Mouse (Mus musculus): ENCODE results near the gene Cryaa.

The Cryaa gene

DNA sequence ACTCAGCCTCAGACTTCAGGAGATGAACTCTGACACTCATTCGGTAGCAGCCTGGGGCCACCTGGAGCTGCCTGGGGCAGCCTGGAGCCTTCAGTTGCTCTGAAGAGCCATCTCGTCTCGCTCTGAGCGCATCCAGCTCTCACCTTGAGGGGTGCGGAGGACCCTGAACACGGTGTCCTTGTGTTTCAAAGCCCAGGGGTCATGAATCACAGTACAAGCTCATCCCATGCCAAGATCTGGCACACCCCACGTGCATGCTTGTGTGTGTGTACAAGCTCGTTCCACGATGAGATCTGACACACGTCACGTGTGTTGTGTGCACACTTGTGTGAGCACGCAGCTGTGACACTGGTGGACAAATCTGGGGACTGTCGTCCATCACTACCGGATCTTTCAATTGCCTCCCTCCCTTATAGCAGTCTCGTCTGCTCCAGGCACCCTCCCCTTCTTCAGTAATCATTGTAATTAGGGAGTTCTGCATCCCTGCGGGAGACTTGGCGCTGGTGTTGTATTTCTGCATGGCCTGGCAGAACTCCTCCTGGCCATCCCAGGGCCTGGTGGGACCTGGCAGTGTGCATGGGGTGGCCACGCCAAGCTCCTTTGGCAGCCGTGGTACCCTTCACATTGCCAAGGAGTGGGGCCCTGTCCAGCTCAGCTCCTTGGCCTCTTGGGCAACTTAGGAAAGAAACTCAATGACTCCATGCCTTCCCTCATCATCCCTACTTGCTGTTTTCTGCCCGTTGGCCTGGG, 27.8 kb downstream of the Cryaa start:
- in situ Hi-C loops (cut with MboI, MseI) = no loop called here

DNA sequence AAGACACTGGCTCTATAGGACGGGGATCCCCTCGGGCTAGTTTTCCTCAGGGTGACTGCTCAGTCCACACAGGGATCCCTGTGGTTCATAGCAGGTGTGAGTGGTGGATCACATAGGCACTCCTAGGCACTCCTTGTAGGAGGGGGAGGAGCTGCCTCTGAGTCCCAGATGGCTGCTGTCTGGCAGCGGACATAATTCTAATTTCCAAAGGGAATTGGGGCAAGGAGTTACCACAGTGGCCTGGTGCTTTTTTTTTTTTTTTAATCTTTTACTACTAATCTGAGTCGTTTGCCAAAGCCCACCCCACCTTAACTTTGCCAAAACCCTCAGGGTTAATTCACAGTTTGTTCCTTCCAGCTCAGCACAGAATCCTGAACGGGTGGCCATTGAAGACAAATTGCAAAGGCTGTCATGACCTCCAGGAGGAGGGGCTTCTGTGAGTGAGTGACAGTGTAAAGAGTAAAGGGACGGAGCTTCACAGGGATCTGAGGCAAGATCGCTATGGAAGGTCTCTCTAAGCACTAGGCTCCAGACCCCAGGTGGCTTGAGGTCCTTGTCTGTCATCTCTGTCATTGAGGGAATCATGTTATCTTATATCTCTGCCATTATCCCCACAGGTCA, 31.6 kb downstream of the Cryaa start:
- in situ Hi-C loops (cut with MboI, MseI) = no loop called here

DNA sequence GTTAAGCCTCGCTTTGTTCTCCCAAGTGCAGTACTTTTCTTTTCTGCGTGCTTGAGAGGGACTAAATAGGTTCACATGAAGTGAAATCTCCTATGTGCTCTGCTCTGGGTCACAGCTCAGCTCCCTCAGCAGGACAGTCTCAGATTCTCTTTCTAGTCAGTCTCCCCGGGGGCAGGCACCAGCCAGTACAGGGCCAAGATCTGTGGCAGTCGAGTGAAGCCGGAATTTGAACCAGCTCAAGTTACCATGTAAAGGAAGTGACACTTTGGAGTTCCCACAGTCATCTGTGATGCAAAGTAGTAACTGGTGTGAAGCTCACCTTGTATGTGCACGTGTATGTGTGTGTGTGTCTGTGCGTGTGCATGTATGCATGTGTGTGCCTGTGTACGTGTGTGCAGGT, 32.8 kb downstream of the Cryaa start:
- in situ Hi-C loops (cut with MboI, MseI) = no loop called here

DNA sequence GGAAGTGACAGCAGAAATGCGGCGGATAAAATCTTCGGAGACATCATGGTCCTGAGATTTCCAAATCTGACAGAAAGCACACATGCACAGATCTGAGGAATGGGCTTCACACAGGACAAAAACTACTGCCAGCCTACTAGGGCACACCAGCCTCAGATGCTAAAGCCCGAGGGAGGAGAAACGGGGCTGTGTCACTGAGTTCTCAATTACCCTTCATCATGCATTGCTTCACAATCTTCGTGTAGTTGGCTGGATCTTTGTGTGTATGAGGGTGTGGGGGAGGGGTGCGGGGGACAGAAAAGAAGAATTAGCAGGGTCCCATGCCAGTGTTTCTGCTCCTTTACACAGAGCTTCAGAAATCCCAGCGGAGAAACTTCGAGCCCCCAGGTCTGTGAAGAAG, 36.1 kb downstream of the Cryaa start:
- in situ Hi-C loops (cut with MboI, MseI) = no loop called here

DNA sequence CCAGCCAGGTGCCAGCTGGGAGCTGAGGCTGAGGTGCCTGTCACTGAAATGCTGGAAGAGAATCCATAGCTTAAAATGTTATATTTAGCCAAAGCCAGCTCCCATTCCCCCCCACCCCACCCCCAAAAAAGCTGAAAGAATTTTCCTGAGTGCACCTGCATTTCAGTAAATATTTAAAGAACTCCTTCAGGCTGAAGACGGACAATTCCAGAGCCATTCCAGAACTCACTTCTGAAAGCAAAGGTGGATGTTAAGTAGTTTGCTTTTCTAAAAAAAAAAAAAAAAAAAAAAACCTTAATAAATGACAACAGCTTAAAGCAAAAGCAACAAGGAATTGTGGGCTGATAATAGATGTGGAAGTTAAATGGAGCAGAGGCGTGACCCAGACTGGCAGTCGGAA, 36.5 kb downstream of the Cryaa start:
- in situ Hi-C loops (cut with MboI, MseI) = no loop called here

DNA sequence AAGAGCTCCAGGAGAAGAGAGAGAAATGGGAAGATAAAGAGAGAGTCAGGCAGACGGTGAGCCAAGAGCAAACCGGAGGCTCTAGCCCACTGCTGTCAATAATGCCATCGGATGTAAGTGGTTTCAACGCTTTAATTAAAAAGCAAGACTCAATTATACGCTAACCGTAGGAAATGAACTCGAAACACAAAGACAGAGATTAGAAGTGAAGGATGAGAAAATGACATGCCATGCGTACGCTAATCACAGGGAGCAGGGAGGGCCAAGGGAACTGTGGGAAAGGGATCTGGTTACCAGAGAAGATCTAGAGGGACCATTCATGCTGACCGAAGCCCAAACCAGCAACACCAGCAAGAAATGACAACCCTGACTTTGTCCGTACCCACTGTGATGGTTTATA, 37.4 kb downstream of the Cryaa start:
- in situ Hi-C loops (cut with MboI, MseI) = no loop called here

DNA sequence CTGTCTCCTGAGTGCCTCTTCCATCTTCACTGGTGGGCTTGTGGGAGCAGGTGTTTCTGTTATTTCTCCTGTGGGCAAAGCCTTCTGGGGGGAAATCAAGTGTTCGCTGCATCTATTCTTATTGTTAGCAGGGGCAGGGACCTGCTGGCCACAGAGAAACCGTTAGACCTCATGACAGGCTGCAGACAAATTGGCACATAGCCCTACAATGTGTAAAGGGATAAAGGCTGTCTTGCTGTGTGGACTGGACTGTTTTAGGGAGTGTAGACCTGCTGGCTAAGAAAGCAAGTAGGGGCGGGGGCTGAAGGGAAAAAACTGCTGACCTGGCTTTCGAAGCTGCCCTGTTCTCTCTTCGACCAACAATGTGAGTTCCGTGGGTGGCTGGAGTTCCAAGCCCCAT, 44.0 kb downstream of the Cryaa start:
- in situ Hi-C loops (cut with MboI, MseI) = no loop called here

DNA sequence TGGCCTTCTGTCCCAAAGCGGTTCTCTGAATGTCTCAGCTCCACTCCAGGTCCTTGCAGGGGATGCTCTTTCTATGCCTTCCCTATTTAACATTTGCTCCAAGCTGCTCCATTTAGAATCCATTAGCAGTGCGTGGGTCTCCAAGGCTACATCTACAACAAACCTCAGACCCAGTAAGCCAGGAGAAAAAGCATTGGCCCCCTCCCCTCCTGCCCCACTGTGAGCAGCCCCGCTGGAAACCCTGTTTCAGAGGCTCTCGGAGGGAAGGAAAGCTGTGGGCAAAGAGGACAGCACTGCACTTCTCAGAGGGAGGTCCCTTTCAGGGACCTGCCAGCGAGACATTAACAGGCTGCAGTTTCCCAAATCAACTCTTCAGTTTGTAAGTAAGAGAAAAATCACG, 47.8 kb downstream of the Cryaa start:
- in situ Hi-C loops (cut with MboI, MseI) = no loop called here

DNA sequence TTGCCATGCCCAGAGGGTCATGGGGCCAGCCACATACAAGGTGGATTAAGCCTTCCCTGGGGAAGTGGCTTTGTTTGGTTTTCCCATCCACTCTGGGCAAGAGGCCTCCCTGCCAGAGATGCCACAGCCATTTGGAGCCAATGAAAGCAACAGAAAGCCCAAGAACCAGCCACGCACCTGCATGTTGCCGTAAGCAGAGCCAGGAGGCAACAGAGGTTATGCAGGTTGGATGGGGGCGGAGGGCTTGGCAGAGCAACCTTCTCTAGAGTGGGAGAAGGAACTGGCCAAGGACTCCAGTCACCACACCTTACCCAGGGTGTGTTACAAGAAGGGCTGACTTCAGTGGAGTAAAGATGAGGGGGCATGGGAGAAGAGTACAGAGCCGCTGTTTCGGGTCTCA, 48.6 kb downstream of the Cryaa start:
- in situ Hi-C loops (cut with MboI, MseI) = no loop called here

DNA sequence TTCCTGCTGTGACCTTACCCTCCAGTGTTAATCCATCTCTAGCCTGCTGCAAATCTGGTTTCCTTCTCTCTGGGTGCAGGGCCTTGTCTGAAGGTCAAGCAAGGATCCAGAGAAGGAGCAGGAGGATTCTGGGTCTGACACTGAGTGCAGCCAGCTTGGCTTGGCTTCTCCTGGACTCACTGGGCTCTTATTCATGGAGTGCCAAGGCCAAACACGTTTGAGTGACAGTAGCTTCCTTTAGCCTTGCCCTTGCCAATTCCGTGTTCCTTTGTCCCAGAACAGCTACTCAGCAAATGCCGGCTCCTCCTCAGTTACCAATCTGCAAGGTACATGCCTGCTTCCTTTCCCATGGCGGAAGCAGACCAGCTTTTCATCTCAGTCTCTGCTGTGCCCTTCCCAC, 49.6 kb downstream of the Cryaa start:
- in situ Hi-C loops (cut with MboI, MseI) = no loop called here

DNA sequence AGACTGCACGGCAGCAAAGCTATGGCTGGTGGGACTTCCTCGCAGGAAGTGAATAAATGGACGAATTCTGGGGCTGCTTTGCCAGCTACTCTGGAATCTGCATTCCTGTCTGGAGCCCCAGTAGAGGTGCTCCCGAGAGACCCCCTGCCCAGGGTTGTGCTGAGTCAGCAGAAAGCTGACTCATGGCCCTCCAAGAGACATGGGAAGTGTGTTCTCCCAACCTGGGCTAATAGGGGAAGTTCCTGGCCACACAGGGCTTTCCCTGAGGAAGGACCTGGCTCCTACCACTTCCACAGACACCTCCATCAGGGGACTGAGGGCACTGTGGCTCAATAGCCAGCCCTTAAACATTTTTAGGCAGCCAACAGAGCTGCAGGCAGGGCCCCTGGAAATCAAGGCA, 50.4 kb downstream of the Cryaa start:
- in situ Hi-C loops (cut with MboI, MseI) = no loop called here

DNA sequence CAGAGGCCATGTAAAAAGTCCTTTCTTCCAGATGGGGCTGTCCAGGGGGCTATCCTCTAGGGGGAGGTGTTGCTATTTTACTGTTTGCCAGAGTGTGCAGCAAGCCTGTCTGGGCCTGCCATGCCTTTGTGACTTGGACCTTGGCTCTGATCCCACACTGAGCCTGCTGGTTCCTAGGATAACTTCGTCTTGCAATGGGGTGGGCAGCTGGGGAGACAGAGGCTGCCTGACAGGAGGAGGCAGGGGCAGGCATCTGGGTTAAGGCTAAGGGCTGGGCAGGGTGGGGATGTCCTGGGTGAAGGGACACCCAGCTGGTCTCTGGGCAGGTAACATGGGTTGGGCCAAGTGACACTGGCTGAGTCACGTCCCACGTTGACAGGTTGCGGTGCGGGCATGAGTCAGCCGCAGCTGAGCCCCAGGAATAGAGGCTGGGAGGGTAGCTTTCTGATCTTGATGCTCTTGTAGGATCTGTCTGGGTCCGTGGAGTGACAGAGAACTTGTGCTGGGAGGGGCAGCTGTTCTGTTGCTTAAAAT, 51.4 kb downstream of the Cryaa start:
- in situ Hi-C loops (cut with MboI, MseI) = no loop called here

DNA sequence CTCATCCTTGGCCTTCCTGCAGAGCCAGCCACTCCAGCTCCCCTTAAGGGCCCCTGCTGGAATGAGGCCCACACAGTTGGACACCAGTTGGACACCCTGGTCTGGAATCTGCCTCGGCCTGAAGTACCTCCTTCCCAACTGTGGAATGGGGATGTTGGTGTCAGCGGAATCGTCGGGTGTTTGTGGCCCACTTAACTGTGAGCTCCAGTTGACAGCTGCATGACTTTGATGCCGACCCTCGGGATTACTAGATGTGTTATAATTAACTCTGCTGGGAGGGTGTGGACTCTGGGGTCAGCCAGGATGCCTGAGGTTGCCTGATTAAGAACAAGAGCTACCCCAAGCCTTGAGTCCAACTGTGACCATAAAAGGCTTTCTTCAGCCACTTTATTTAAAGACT, 53.4 kb downstream of the Cryaa start:
- in situ Hi-C loops (cut with MboI, MseI) = no loop called here

Data from T-helper 2 cell (primary cell).